Mouse (Mus musculus): Measurements from ENCODE around the gene Ociad2. TPM values are rescaled to one million over a fixed set of nuclear protein-coding genes. Genes with fewer than 3 reads are reported as not detected.

Gene Ociad2
- polyA plus RNA-seq, 1 experiment = 53.7 TPM

DNA sequence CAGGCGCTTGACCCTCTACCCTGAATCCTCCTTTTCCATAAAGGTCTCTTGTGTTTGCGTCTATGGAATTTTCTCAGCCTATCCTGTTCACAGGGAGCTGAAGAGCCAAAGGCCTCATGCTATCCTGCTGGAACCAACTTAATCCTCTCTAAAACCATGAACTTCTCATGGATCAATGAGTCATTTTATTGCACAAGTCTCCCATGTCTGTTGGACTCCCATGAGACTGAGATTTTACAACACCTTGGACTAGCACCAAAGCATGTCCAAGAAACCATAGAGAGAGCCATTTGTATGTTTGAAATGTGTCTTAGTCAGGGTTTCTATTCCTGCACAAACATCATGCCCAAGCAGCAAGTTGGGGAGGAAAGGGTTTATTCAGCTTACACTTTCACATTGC, 26.2 kb downstream of the Ociad2 start:
- H3K4me1 ChIP-seq (ENCODE audit: control insufficient read depth, insufficient read depth, low read length) = no peaks in the 10 kb centered on the region
- TF ChIP-seq CTCF (IDR thresholded peaks at IDR 0.05; ENCODE audit: extremely low read depth, insufficient read depth, low read length) (no peak), POLR2A (IDR thresholded peaks at IDR 0.05; ENCODE audit: extremely low read depth, insufficient read depth, low read length) (no peak)
- no peak overlapping the region for H3K27ac ChIP-seq (ENCODE audit: insufficient read depth, low read length)
- H3K4me3 ChIP-seq (ENCODE audit: insufficient read depth, low read length) = no peak overlapping the region

DNA sequence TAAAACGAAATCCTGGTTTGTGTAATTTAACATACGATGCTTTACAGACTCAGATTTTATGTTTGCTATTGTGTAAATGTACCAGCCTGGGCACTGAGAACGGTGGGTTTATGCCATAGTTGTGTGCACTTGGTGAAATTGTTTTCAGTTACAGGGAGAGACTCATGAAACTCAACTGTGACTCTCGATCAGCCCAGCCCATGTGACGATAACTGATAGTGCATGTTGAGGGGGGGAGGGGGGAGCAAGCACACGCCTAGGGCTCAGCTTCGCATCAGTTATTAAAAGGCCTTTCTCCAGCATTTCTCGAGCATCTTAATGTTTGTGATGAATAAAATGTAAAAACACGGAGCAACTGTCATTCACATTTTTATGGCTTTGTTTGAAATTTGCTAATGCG, 27.2 kb downstream of the Ociad2 start:
- Histone ChIP-seq H3K27ac (ENCODE audit: insufficient read depth, low read length) (no peak overlapping the region), H3K4me3 (ENCODE audit: insufficient read depth, low read length) (no peak overlapping the region), H3K4me1 (ENCODE audit: control insufficient read depth, insufficient read depth, low read length) (no peaks in the 10 kb centered on the region)
- TF ChIP-seq CTCF (IDR thresholded peaks at IDR 0.05; ENCODE audit: extremely low read depth, insufficient read depth, low read length) = no peak
- TF ChIP-seq POLR2A (IDR thresholded peaks at IDR 0.05; ENCODE audit: extremely low read depth, insufficient read depth, low read length) = no peak

DNA sequence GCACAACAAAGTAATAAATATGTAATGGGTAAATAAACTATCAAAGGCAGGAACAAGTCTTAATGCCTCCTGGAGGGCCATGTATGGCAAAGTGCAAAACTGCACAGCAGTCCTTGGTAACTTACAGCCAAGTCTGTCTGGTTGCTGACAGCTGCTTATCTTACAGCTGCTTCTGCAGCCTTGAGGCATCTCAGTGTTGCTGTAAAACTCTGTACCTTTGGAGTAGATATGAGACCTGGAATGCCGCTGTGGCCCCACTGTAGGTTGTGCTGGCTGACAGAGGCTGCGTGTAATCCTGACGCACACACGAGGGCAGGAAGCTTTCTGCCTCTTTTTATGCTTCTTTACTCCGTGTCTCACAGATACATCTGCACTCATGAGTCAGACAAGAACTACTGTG, 29.4 kb downstream of the Ociad2 start:
- H3K4me1 ChIP-seq (ENCODE audit: control insufficient read depth, insufficient read depth, low read length) = no peaks in the 10 kb centered on the region
- no peak overlapping the region for H3K27ac ChIP-seq (ENCODE audit: insufficient read depth, low read length)
- no peak for TF ChIP-seq CTCF (IDR thresholded peaks at IDR 0.05; ENCODE audit: extremely low read depth, insufficient read depth, low read length)
- H3K4me3 ChIP-seq (ENCODE audit: insufficient read depth, low read length) = no peak overlapping the region

DNA sequence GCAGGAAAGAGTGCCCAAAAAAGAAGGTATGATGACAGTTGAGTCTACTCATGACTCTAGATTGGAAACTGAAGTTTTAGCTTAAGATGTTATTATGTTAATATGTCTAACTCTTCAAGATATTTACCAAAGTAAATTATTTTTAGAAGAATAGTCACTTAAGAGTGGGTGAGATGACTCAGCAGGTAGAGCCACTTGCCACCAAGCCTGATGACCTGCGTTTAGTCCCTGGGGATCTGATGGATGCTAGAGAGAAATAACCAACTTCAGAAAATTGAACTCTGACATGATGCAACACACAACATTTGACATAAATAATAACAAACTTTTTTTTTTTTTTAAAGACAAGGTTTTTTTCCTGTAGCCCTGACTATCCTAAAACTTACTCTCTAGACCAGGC, 30.4 kb downstream of the Ociad2 start:
- Histone ChIP-seq H3K4me3 (ENCODE audit: insufficient read depth, low read length) (no peak overlapping the region), H3K27ac (ENCODE audit: insufficient read depth, low read length) (no peak overlapping the region), H3K4me1 (ENCODE audit: control insufficient read depth, insufficient read depth, low read length) (no peaks in the 10 kb centered on the region)
- TF ChIP-seq CTCF (IDR thresholded peaks at IDR 0.05; ENCODE audit: extremely low read depth, insufficient read depth, low read length) (no peak), POLR2A (IDR thresholded peaks at IDR 0.05; ENCODE audit: extremely low read depth, insufficient read depth, low read length) (no peak)

DNA sequence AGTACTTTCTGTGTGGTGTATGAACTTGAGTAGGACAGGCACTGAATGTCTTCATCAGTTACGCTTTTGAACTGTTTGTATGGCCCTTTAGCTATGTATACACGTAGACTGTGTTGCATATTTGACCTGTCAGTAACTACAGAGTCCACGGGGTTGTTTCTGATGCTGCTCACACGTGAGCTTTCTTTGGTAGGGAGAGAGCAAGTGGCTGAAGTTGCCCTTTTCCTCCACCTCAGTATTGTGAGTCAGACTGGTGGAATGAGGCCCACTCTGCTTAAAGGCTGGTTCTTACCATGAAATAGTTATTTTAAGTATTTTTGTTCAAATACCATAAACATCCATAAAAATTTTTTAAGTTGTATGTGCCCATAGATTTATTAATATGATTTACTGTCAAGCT, 31.3 kb downstream of the Ociad2 start:
- no peak overlapping the region for H3K4me3 ChIP-seq (ENCODE audit: insufficient read depth, low read length)
- TF ChIP-seq CTCF (IDR thresholded peaks at IDR 0.05; ENCODE audit: extremely low read depth, insufficient read depth, low read length) (no peak), POLR2A (IDR thresholded peaks at IDR 0.05; ENCODE audit: extremely low read depth, insufficient read depth, low read length) (no peak)
- H3K27ac ChIP-seq (ENCODE audit: insufficient read depth, low read length) = no peak overlapping the region
- no peaks in the 10 kb centered on the region for H3K4me1 ChIP-seq (ENCODE audit: control insufficient read depth, insufficient read depth, low read length)

DNA sequence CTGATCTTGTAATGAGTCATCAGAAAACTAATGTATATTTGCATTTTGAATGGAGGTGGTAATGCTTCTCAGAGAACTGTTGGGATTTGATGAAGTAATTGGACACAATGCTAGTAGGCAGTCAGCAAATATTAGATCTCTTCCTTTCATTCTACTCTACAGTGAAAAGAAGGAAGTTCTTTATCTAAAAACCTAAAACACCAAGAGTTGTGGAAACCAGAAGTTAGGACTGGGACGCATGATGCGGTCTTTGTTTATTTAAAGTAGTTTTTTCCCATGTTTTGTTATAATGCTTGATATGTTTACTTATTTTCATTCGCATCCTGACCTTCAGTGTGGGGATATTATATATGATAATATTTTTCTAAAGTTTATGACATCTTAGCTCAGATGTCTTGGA, 33.5 kb downstream of the Ociad2 start:
- Histone ChIP-seq H3K27ac (ENCODE audit: insufficient read depth, low read length) (no peak overlapping the region), H3K4me1 (ENCODE audit: control insufficient read depth, insufficient read depth, low read length) (no peaks in the 10 kb centered on the region; the same call in 1 of the 2 replicates), H3K4me3 (ENCODE audit: insufficient read depth, low read length) (no peak overlapping the region)
- TF ChIP-seq POLR2A (IDR thresholded peaks at IDR 0.05; ENCODE audit: extremely low read depth, insufficient read depth, low read length) = no peak
- TF ChIP-seq CTCF (IDR thresholded peaks at IDR 0.05; ENCODE audit: extremely low read depth, insufficient read depth, low read length) = no peak

DNA sequence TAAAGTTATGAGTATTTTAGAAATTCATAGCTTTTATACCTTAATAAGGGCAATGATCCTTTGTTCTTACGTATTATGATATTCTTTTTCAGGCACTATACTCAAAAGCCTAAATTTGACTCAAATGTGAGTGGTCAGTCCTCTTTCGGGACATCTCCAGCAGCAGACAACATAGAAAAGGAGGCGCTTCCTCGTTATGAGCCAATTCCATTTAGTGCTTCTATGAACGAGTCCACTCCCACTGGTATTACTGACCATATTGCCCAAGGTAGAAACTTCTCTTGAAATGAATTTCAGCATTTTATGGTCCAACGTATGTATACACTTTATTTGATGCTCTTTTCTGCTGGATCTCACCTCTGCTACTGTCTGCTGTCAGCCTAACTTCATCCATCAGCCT, 34.3 kb downstream of the Ociad2 start:
- Histone ChIP-seq H3K27ac (ENCODE audit: insufficient read depth, low read length) (no peak overlapping the region), H3K4me3 (ENCODE audit: insufficient read depth, low read length) (no peak overlapping the region), H3K4me1 (ENCODE audit: control insufficient read depth, insufficient read depth, low read length) (no peaks in the 10 kb centered on the region; the same call in 1 of the 2 replicates)
- TF ChIP-seq POLR2A (IDR thresholded peaks at IDR 0.05; ENCODE audit: extremely low read depth, insufficient read depth, low read length) = no peak
- TF ChIP-seq CTCF (IDR thresholded peaks at IDR 0.05; ENCODE audit: extremely low read depth, insufficient read depth, low read length) = no peak

DNA sequence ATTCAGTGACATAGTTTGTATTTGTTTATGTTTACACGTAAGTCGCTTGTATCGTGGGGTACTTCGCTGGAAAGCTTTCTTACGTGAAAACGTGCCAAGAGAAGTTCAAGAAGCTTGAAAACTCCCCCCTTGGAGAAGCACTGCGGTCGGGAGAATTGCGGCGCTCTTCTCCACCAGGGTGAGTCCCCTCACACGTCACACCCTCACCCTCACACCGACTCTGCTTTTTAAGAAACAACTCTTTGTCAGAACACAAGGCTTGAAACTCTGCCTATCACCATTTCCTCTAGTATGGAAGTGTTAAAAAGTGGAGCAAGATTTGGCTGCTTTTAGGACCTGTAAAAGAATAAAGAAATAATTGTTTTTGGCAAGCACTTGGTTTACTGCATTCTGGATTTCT, 36.3 kb downstream of the Ociad2 start:
- TF ChIP-seq POLR2A (IDR thresholded peaks at IDR 0.05; ENCODE audit: extremely low read depth, insufficient read depth, low read length) (no peak), CTCF (IDR thresholded peaks at IDR 0.05; ENCODE audit: extremely low read depth, insufficient read depth, low read length) (no peak)
- H3K27ac ChIP-seq (ENCODE audit: insufficient read depth, low read length) = no peak overlapping the region
- no peak overlapping the region for H3K4me3 ChIP-seq (ENCODE audit: insufficient read depth, low read length)
- H3K4me1 ChIP-seq (ENCODE audit: control insufficient read depth, insufficient read depth, low read length) = no peaks in the 10 kb centered on the region; the same call in 1 of the 2 replicates

DNA sequence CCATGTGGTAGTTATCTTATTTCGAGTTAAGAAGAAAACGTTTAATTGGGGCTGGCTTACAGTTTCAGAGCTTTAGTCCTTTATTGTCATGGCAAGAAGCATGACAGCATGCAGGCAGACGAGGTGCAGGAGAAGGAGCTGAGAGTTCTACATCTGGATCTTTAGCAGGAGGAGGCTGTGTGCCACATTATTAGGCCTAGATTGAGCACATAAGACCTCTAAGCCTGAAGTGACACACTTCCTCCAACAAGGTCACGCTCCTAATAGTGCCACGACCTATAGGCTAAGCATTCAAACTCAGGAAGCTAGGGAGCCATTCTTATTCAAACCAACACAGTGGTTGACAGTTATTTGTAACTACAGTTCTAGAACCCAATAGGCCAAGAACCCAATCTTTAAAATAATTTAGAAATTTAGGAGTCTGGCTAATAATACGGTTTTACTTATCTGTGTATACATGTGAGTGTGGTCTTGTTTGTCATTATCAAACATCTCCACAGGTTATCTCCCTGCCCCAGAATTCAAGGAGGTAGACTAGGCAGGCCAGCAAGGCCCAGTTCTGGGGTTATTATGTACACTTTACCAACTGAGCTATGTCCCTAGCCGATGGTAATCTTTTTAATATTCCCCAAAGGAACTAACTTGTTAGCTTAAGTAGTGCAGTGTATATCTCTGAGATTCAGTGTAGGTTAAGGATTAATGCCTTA, 39.1 kb downstream of the Ociad2 start:
- Histone ChIP-seq H3K4me1 (ENCODE audit: control insufficient read depth, insufficient read depth, low read length) (peaks cover 3% of the 10 kb centered on the region), H3K4me3 (ENCODE audit: insufficient read depth, low read length) (no peak overlapping the region), H3K27ac (ENCODE audit: insufficient read depth, low read length) (no peak overlapping the region)
- TF ChIP-seq CTCF (IDR thresholded peaks at IDR 0.05; ENCODE audit: extremely low read depth, insufficient read depth, low read length) (no peak), POLR2A (IDR thresholded peaks at IDR 0.05; ENCODE audit: extremely low read depth, insufficient read depth, low read length) (no peak)

DNA sequence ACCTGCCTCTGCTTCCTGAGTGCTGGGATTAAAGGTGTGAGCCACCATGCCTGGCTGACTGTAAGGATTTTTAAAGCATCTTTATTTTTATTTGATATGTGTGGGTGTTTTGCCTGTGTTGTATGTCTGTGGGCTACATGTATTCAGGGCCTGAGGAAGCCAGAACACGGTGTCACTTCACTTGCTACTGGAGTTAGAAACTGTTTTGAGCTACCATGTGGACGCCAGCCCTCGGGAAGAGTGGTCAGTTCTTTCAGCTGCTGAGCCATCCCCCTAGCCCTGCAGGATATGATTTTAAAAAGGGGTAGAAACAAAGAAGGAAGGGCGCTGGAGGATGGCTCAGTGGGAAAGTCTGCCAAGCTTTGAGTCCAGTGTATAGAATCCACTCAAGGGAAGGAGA, 44.9 kb downstream of the Ociad2 start:
- TF ChIP-seq CTCF (IDR thresholded peaks at IDR 0.05; ENCODE audit: extremely low read depth, insufficient read depth, low read length) = no peak
- no peak for TF ChIP-seq POLR2A (IDR thresholded peaks at IDR 0.05; ENCODE audit: extremely low read depth, insufficient read depth, low read length)
- H3K27ac ChIP-seq (ENCODE audit: insufficient read depth, low read length) = no peak overlapping the region
- H3K4me3 ChIP-seq (ENCODE audit: insufficient read depth, low read length) = no peak overlapping the region
- peaks cover 8% of the 10 kb centered on the region for H3K4me1 ChIP-seq (ENCODE audit: control insufficient read depth, insufficient read depth, low read length)

Data from cortical plate, adult 2 months (tissue).